Mouse (Mus musculus): ENCODE results near the gene Nr1h4.

Nr1h4 gene

DNA sequence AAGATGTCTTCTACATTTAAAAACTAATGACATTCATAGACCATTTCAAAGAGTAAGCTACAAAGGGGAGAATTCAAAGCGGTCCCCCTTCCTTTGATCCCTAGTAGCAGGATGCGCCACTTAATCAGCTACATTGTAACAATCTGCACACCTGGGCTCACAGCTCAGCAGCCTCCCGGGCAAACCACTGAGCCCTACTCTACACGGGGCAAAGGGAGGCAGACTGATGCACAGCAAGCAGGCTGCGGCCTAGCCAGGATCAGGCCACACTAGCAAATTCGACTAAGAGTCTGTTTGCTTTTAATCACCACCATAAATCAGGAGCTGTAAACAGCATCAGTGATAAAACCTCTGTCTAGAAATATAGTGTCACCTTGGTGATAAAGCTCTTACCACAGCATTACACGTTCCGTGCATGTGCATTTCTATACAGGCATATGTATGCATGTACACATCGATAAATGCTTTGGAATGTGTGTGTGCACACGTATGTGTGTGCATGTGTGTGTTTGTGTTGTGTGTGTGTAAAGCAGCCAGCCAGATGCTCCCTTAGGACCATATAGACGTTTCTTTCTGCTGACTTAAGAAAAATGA, 108.5 kb downstream of the Nr1h4 start:
- DNase-seq: peak; percentile 53

DNA sequence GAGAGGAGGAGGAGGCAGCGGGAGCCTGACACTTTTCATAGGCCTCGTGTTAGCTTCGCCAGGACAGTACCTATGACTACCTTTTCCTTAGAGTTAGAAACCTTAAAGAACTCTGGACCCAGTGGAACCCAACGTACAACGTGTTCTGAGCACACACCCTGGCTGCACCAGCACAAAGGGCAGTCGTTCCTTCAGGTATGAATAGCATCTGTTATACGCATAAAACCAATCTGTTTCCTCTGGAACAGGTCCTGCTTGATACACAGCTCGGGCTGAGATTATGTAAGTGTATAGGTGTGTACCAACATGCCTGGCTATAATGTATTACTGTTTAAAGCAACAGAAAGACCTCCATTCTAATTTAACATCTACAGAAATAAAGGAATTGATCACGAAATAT, 109.2 kb downstream of the Nr1h4 start:
- no peak for DNase-seq

DNA sequence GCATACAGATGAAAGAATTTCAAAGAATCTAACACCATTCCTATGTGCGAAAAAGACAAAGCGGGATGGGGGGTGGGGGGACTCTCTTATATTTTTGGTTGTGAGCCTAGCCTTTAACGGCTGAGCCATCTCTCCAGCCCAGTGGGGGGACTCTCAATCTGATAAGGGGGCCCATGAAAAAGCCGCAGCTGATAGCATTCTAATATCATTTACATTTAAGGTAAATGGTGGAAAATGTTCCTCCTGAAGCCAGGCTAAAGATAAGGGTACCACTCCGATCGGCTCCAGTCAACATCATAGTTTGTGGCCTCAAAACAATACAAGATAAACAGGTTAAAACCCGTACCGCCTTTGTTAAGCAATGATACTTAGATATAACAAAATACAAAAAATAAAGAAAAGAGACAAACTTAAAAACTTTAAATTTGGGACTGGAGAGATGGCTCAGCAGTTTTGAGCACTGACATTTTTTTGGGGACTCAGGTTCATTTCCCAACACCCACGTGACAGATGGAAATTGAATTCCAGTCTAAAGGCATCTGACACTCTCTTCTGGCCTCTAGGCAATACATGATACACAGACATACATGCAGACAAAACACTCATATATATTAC, 110.1 kb downstream of the Nr1h4 start:
- no peak for DNase-seq

DNA sequence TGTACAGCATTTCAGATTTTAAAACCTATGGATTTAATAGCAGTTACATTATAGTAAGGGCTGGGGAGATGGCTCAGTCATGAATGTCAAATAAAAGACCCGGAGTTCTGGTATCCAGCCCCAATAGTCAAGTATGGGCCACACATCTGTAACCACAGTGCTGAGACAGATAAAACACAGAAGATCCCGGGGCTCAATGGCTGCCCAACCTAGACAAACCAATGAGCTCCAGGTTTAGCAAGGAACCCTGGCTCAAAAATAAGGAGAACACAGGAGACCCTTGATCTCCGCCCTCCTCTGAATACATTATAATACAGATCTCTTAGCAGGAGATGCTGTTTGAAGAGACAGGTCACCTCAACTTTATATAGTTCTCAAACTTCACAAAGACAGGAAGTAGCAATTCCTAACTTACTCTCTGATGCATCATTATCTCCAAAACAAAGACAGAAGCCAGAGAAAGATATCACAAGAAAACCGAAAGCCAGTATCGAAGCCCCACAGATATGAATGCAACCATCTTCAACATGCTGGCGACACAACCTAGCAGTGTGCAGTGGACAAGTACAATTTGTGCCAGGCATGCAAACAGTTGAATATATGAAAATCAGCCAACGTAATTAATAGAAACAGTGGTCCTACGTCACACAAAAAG, 110.8 kb downstream of the Nr1h4 start:
- no peak for DNase-seq

DNA sequence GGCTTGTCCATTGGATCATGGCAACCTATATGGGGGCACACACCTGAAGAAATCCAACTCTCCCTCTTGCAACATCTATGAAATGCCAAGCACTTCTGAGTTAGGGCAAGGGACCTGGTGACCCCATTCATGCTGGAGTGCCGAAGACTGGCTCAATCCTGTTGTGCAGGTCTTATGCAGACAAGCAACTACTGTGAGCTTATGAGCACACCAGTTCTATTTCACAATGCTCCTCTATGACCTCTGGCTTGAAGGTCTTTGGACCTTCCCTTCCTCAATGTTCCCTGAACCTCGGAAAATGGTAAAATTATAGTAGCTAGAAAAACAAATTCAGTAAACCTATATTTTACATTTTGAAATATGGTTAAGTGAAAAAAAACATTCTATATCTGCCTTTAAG, 115.4 kb downstream of the Nr1h4 start:
- DNase-seq: no peak

DNA sequence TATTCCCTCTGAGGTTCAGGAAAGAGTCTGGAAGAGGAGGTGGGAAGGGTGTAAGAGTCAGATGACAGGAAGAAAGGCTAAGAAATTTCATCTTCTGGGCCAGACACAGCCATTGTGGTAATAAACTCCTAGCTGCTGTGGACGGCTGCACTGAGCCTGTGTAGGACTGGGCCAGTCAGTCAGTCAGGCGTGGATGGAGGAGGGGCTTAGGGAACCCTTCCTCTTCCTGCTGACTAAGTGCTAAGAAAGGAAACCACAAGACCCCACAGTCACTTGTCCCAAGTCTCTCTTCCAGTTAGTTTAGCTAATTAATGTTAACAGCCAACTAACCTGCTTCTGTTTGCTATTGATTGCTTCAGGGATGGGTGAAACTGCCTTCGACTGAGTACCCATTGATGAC, 117.9 kb downstream of the Nr1h4 start:
- DNase-seq: no peak

DNA sequence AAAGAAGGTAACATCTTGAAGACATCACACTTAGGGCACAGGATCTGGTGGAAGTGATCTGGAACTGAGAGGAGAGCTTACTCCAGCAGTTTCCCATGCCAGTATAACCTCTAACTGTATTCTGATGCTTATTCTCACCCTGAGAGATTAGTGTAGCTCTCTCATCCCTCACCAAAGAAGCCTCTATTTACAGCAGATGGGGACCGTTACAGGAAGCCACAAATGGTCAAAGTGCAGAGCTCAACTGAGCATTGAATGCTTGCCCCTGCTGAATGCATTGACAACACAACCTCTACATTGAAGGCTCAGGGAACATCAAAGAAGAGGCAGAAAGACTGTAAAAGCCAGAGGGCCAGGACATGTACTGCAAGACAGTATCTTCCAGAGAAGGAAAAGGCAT, 125.8 kb downstream of the Nr1h4 start:
- DNase-seq: no peak

DNA sequence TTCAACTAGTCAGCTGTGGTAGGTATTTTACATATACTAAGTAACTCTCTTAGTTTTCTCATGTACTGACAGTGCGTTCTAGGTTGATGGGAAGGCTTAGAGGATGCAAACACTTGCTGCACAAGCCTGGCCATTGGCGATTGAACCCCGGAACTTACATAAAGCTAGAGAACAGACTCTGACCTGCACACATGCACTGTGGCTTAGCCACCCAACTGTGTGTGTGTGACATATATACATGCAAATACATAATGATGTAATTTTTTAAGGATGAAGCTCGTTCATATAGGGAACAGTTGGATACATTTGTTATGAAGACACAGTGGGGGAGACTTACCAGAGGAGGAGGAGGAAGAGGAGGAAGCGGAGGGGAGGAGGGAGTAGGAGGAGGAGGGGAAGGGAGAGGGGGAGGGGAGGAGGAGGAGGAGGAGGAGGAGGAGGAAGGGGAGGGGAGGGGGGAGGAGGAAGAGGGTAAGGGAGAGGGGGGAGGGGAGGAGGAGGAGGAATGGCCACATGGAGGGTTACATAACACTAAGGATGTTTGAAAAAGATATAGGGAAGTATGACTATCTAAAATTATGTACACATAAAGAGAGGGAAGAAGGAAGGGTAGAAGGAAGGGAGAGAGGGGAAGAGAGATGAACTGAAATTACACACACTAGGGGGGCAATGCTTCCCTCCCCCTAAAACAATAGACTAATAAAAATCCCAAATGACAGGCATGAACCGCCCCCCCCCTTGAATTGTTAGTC, 126.5 kb downstream of the Nr1h4 start:
- no peak for DNase-seq

DNA sequence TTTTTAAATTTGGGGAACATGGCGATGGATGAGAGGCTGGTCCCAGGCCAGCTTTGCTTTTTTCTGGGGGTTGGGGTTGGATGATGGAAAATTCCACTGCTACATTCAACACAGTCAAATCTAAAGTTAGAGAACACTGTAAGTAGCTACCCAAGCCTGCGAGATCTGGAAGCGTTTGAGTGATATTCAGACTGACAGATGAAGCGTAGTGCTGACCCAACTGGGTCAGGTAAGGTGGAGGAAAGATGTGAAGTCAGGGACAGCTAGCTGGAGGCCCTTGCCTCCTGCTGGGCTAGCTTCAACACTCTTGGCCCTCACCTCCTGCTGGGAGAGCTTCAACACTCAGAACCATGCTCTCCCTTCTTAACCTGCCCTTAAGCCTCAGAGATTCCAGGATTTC, 128.4 kb downstream of the Nr1h4 start:
- DNase-seq: no peak

Data from thymus, postnatal 4 days (tissue).